Mouse (Mus musculus) testis, adult 2 months (tissue): ENCODE measurements around the gene Irf2bpl. TPM values are rescaled to one million over a fixed set of nuclear protein-coding genes. Genes with fewer than 3 reads are reported as not detected.

Source experiments
- H3K27ac ChIP-seq: fragments of 200-500 bp; 2 replicates; pipeline ENCODE4 v1.5.1; 2012; ENCODE audit warnings: low read depth, low read length; ENCODE audit not compliant: control insufficient read depth, insufficient read depth
- H3K27me3 ChIP-seq: fragments of 200-500 bp; 2 replicates; pipeline ENCODE4 v1.6.1; 2012; ENCODE audit warnings: mild to moderate bottlenecking, low read length, moderate library complexity; ENCODE audit not compliant: control insufficient read depth, insufficient read depth
- H3K36me3 ChIP-seq: fragments of 200-500 bp; 2 replicates; pipeline ENCODE4 v1.6.1; 2012; ENCODE audit warnings: mild to moderate bottlenecking, low read length; ENCODE audit not compliant: control insufficient read depth, insufficient read depth
- H3K4me1 ChIP-seq: fragments of 200-500 bp; 2 replicates; pipeline ENCODE4 v1.6.1; 2012; ENCODE audit warnings: low read length; ENCODE audit not compliant: control insufficient read depth, insufficient read depth
- H3K4me3 ChIP-seq: fragments of 200-500 bp; 2 replicates; pipeline ENCODE4 v1.5.1; 2012; ENCODE audit warnings: low read depth, mild to moderate bottlenecking, low read length, moderate library complexity, mixed read lengths; ENCODE audit not compliant: control insufficient read depth
- CTCF ChIP-seq: fragments of 200-500 bp; IDR thresholded peaks from 2 replicates; pipeline ENCODE4 v1.5.1; 2012; ENCODE audit warnings: low read depth, mild to moderate bottlenecking, inconsistent platforms, low read length, moderate library complexity; ENCODE audit not compliant: control insufficient read depth, insufficient read depth, insufficient replicate concordance
- POLR2A ChIP-seq: fragments of 200-500 bp; IDR thresholded peaks from 2 replicates; pipeline ENCODE4 v1.6.1; 2012; ENCODE audit warnings: low read depth, mild to moderate bottlenecking, inconsistent platforms, low read length, moderate library complexity; ENCODE audit not compliant: control insufficient read depth
- polyA plus RNA-seq: library from polyadenylated mRNA; depleted of rRNA; stranded (reverse); fragments of >200 nt; gene quantifications from 2 replicates; pipeline ENCODE4 v1.2.3, GENCODE M21; 2012

Irf2bpl gene
- polyA plus RNA-seq, 1 experiment: 2.8 TPM

- no peaks in the 10 kb centered on the region for H3K36me3 ChIP-seq
- H3K27me3 ChIP-seq: no peaks in the 10 kb centered on the region
- H3K27ac ChIP-seq: peak overlapping the region; percentile 68
- peaks cover 30% of the 10 kb centered on the region for H3K4me1 ChIP-seq
- H3K4me3 ChIP-seq: no peak overlapping the region
- TF ChIP-seq POLR2A (no peak), CTCF (no peak)
Measured at GRCm38 (mm10) chr12:86892711-86893311, 8.2 kb upstream of the Irf2bpl start.

GRCm38 (mm10) chr12:86891786-86892702, 7.4 kb upstream of the Irf2bpl start:
- peak overlapping the region; percentile 79 for H3K27ac ChIP-seq
- TF ChIP-seq POLR2A (no peak), CTCF (no peak)
- H3K27me3 ChIP-seq: no peaks in the 10 kb centered on the region
- no peaks in the 10 kb centered on the region for H3K36me3 ChIP-seq
- H3K4me3 ChIP-seq: peak overlapping the region; percentile 75
- H3K4me1 ChIP-seq: peaks cover 29% of the 10 kb centered on the region

DNA sequence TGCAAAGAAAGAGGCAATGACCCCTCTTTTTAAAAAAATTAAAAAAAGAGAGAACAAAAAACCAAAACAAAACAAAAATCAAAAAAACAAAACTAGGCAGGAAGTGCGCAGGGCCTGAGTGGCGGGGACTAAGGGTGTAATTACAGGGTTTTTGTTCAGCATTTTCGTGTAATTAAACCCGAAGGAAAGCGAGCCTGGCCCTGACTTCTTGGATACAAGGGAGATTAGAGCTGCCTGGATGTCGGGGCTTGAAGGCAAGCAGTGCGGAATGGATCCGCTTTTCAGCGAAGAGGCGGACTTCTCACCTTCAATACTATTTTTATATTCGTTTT, 6.8 kb upstream of the Irf2bpl start:
- peak overlapping the region; percentile 79 for H3K27ac ChIP-seq
- no peak for TF ChIP-seq POLR2A
- no peak for TF ChIP-seq CTCF
- peaks cover 26% of the 10 kb centered on the region for H3K4me1 ChIP-seq
- peak overlapping the region; percentile 75; the same call in 1 of the 2 replicates for H3K4me3 ChIP-seq
- no peaks in the 10 kb centered on the region for H3K27me3 ChIP-seq
- H3K36me3 ChIP-seq: no peaks in the 10 kb centered on the region

GRCm38 (mm10) chr12:86890796-86891301, 6.3 kb upstream of the Irf2bpl start:
- no peaks in the 10 kb centered on the region for H3K27me3 ChIP-seq
- H3K4me3 ChIP-seq: no peak overlapping the region
- H3K27ac ChIP-seq: peak overlapping the region; percentile 27
- TF ChIP-seq CTCF (no peak), POLR2A (no peak)
- H3K4me1 ChIP-seq: peaks cover 25% of the 10 kb centered on the region
- H3K36me3 ChIP-seq: no peaks in the 10 kb centered on the region

DNA sequence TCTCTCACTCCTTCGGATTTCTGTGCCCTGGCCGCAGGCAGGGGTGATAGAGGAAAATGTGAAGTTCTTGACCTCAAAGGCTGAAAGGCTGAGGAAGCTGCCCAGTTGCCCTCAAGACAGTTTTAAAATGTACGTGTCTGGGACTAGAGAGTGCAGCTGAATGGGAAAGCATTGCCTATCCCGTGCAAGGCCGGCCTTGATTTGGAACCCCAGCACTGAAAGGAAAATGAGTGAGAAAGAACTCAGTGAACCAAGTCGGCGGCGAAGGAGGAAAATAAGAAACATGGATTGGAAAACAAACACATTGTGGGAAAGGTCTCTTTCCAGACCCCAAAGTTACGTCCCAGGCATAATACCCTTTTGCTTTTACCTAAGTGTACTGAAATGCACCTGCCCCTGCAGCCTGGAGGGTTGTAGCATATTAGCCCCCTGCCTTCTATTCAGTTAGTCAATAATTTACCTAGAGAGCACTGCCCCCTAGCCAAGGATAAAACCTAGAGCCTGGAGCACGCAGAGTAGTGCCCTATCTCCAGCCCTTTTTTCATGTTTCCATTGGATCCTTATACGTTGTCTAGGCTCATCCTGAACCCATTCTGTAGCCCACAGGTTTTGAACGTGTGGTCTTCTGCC, 5.6 kb upstream of the Irf2bpl start:
- H3K27me3 ChIP-seq: no peaks in the 10 kb centered on the region
- no peak overlapping the region for H3K4me3 ChIP-seq
- TF ChIP-seq CTCF (no peak), POLR2A (no peak)
- H3K36me3 ChIP-seq: no peaks in the 10 kb centered on the region
- peaks cover 26% of the 10 kb centered on the region for H3K4me1 ChIP-seq
- H3K27ac ChIP-seq: peak overlapping the region; percentile 27

DNA sequence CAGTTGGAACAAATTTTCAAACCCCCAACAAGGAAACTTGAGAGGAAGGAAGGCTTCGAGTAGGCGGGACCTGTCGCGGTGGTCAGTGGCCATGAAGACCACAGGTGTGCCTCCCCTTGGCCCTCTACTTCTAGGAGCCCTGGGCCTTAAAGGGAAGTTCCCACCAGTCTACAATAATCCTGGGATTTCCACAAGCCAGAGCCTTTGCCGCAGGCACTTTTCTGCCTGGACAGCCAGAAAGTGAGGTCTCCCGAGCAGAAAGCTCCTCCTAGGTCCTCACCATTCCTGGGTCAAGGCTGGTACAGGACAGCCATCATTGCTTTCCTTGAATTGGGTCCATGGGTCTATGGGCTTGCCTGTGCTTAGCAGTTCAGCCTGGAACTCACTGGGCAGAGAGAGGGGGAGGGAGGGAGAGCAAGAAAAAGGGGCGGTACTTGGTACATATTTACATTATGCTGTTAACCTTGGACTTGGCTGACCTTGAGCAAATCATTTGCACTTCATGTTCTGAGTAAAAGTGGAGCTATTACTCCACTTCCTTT, 4.6 kb upstream of the Irf2bpl start:
- Histone ChIP-seq H3K27me3 (no peaks in the 10 kb centered on the region), H3K27ac (peak overlapping the region; percentile 83), H3K4me1 (peaks cover 25% of the 10 kb centered on the region), H3K4me3 (no peak overlapping the region; the same call in 1 of the 2 replicates), H3K36me3 (no peaks in the 10 kb centered on the region)
- TF ChIP-seq POLR2A (no peak), CTCF (no peak)
